Mouse (Mus musculus): ENCODE data around the gene Tcp11l1.

DNA sequence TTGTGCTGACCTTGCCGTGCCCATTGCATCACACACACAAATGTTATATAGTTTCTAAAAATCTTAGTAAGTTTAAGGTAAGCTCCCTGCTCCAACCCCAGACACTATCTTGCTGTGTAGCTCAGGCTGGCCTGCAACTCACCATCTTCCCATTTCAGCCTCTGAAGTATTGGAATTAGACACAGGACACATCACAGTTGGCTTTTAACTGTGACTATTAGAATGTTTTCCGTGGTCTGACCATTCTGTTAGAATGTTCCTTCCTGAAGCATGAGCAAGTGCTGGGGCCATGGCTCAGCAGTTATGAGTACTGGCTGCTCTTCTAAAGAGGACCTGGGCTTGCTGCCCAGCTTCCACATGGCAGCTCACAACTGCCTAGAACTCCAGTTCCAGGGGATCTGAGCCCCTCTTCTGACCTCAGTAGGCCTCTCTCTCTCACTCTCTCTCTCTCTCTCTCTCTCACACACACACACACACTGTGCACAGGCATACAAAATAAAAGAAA lies 5.3 kb upstream of the Tcp11l1 start:
- TF ChIP-seq EP300 (IDR thresholded peaks at IDR 0.05; ENCODE audit: low read depth): no peak
- TF ChIP-seq CTCF (IDR thresholded peaks at IDR 0.05; ENCODE audit: low read depth): no peak

All from liver, embryonic 14.5 days (tissue).